Comparison of ENCODE assay signal across 10 mouse cellular contexts in the genomic region with DNA sequence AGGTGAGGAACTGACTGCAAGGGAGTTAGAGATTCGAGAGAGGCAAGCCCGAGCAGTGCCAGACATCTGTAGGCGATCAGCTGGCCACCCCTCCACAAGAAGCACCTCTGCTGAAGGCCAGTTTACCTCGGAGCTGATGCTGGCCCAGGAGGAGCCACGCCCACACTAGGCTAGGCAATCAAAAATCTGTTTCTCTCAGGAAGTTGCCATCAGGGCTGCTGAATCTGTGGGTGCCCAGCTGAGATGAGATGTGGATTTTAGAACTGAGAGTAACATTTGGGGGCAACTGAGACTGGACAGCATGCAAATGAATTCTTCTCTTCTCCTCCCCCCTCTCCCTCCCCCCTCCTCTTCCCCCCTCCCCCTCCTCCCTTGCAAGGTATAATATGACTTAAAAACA. TPM values are rescaled to one million over a fixed set of nuclear protein-coding genes. Genes with fewer than 3 reads are reported as not detected.
DNase-seq lines count a peak whose midpoint lies in the region; ATAC-seq and TF ChIP-seq lines count a peak whose summit lies in the region.
"Had no signal": no experiment of that assay in that cellular context is flagged by ENCODE, and none has a peak within 500 bp of the region (broad histone marks: within the 10 kb centered on the region; RNA-seq: fewer than 3 reads in every experiment).

No protein-coding gene starts in this region.

- H3K27me3 ChIP-seq in liver, embryonic 15.5 days: no peaks in the 10 kb centered on the region
- H3K27me3 ChIP-seq in splenic B cell, adult 2 months (ENCODE audit: control insufficient read depth, insufficient read depth, low read length, poor library complexity, severe bottlenecking): no peaks in the 10 kb centered on the region
- H3K27me3 ChIP-seq in midbrain, embryonic 15.5 days (replicated peaks): no peaks in the 10 kb centered on the region
- H3K27me3 ChIP-seq: intestine, embryonic 15.5 days had no signal

- peak; percentile 23 for DNase-seq in lung, postnatal 36 days
- DNase-seq in lung, postnatal 14 days: no peak
- DNase-seq in splenic B cell, adult 2 months (ENCODE audit: low read depth, low spot score): peak; percentile 45
- no peak for DNase-seq in thymus, postnatal 10 days (ENCODE audit: low spot score in 2 of 2)
- DNase-seq: adrenal gland, postnatal 10 days had no signal

- peak overlapping the region; percentile 81 for H3K27ac ChIP-seq in bone marrow macrophage, adult 2 months (ENCODE audit: insufficient read depth, low read depth, low read length)
- no peak overlapping the region for H3K27ac ChIP-seq in liver, embryonic 15.5 days (replicated peaks)
- no peak overlapping the region for H3K27ac ChIP-seq in midbrain, embryonic 15.5 days
- H3K27ac ChIP-seq: intestine, embryonic 15.5 days had no signal

- H3K36me3 ChIP-seq in liver, embryonic 15.5 days (replicated peaks): no peaks in the 10 kb centered on the region
- H3K36me3 ChIP-seq in splenic B cell, adult 2 months (ENCODE audit: control insufficient read depth, insufficient read depth, low read length, poor library complexity, severe bottlenecking): no peaks in the 10 kb centered on the region
- H3K36me3 ChIP-seq in midbrain, embryonic 15.5 days (replicated peaks): no peaks in the 10 kb centered on the region
- H3K36me3 ChIP-seq: G1E; intestine, embryonic 15.5 days had no signal

- 14% methylated on average over 5 of the region's 5 CpGs for WGBS in liver, embryonic 15.5 days (ENCODE audit: insufficient replicate concordance)
- WGBS in midbrain, embryonic 15.5 days: 23% methylated on average over 5 of the region's 5 CpGs

- no peaks in the 10 kb centered on the region for H3K9me3 ChIP-seq in liver, embryonic 15.5 days (replicated peaks)
- no peaks in the 10 kb centered on the region for H3K9me3 ChIP-seq in midbrain, embryonic 15.5 days
- H3K9me3 ChIP-seq: G1E; intestine, embryonic 15.5 days had no signal

- no peak for TF ChIP-seq POLR2A in bone marrow macrophage, adult 2 months (IDR thresholded peaks at IDR 0.05; ENCODE audit: borderline replicate concordance, low read depth, low read length)

- H3K4me3 ChIP-seq in bone marrow macrophage, adult 2 months (ENCODE audit: insufficient read depth, low read length): peak overlapping the region; percentile 10
- H3K4me3 ChIP-seq in liver, embryonic 15.5 days (replicated peaks): no peak overlapping the region
- H3K4me3 ChIP-seq in midbrain, embryonic 15.5 days: no peak overlapping the region
- H3K4me3 ChIP-seq: intestine, embryonic 15.5 days had no signal

- peak; percentile 46; the same call in 1 of the 2 replicates for ATAC-seq in liver, embryonic 15.5 days (ENCODE audit: insufficient read depth)
- no peak for ATAC-seq in midbrain, embryonic 15.5 days (replicated peaks)
- ATAC-seq: intestine, embryonic 15.5 days had no signal

- TF ChIP-seq CTCF in bone marrow macrophage, adult 2 months (IDR thresholded peaks at IDR 0.05; ENCODE audit: low read depth, low read length): no peak

- no peak overlapping the region for H3K9ac ChIP-seq in liver, embryonic 15.5 days
- no peak overlapping the region for H3K9ac ChIP-seq in midbrain, embryonic 15.5 days
- H3K9ac ChIP-seq: intestine, embryonic 15.5 days had no signal

- H3K4me2 ChIP-seq in liver, embryonic 15.5 days: no peak overlapping the region
- H3K4me2 ChIP-seq in midbrain, embryonic 15.5 days: no peak overlapping the region
- H3K4me2 ChIP-seq: intestine, embryonic 15.5 days had no signal

- peaks cover 24% of the 10 kb centered on the region for H3K4me1 ChIP-seq in bone marrow macrophage, adult 2 months (ENCODE audit: control insufficient read depth, insufficient read depth, low read length)
- peaks cover 16% of the 10 kb centered on the region for H3K4me1 ChIP-seq in liver, embryonic 15.5 days (replicated peaks)
- H3K4me1 ChIP-seq in midbrain, embryonic 15.5 days: peaks cover 7% of the 10 kb centered on the region; the same call in 1 of the 2 replicates
- H3K4me1 ChIP-seq: intestine, embryonic 15.5 days had no signal

RNA-seq across cellular contexts. Expression of gene 4931440F15Rik, which starts 38.0 kb away (rescaled TPM):
- 0.70 TPM in 1 of 2 replicates, not detected in the other for polyA plus RNA-seq in bone marrow macrophage, adult 2 months (2012; ENCODE audit: insufficient read depth, insufficient read length, missing spikeins)
- 0.14 and 0.28 TPM in 2 replicates for polyA plus RNA-seq in liver, embryonic 15.5 days (2015; fragmentation: Nextera tagmentation; extraction: Ambion mirVana)
- polyA plus RNA-seq in midbrain, embryonic 15.5 days (2015; fragmentation: Nextera tagmentation; extraction: Ambion mirVana): 0.72 and 0.74 TPM in 2 replicates
- polyA plus RNA-seq: G1E had no signal

Comparison
In these comparisons a context has a peak if more than half of its experiments do, and no peak if none do; other contexts are left out.
1. DNase-seq: peak in lung, postnatal 36 days (single experiment) and splenic B cell, adult 2 months (single experiment); none in lung, postnatal 14 days (single experiment) and thymus, postnatal 10 days (0 of 2).